ENCODE assay signal across 8 mouse cellular contexts in the genomic region with DNA sequence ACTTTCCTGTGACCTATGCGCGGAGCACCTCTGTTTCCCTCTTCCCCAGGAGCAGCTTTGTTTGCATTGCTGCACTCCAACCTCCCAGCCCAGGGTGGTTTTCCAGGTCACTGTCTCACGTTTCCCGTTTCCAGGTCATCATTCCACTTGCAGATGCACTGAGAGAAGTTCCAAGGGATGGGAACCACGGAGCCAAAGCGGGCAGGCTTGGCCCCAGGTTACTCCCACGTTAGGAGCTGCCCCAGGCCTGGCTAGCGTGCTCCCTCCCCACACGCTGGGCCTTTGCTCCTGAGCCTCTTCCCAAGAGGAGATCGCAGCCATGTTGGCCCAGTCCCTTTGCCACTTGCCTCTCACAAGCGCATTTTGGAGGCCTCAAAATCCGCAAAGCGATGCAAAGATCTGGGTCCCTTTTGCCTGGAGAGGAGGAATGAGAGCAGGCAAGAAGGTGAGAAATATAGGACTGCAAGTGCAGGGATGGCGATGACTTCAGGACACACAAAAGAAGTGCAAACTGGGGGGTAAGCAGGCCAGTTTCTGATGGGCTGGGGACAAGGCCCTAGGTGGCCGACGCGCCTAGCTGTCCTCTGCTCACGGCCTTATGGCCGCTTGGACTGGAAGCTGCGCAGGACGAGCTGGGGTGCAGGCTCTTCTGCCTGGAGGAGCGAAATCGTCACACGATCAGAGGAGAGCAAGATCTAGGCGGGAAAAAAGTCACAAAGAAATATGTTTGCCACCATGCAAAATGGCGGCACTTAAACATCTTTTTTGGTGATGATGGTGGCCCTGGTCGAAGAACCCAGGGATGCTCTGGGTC. TPM values are rescaled to one million over a fixed set of nuclear protein-coding genes. Genes with fewer than 3 reads are reported as not detected.
DNase-seq lines count a peak whose midpoint lies in the region; ATAC-seq and TF ChIP-seq lines count a peak whose summit lies in the region.

No protein-coding gene starts in this region.

- H3K27ac ChIP-seq in kidney, adult 2 months (ENCODE audit: insufficient read depth, low read depth, low read length): no peak overlapping the region
- no peak overlapping the region for H3K27ac ChIP-seq in embryonic facial prominence, embryonic 15.5 days (replicated peaks)
- H3K27ac ChIP-seq in neural tube, embryonic 12.5 days: peak overlapping the region; percentile 69

- H3K36me3 ChIP-seq in kidney, adult 2 months (ENCODE audit: control insufficient read depth, insufficient read depth, low read length): no peaks in the 10 kb centered on the region
- no peaks in the 10 kb centered on the region for H3K36me3 ChIP-seq in embryonic facial prominence, embryonic 15.5 days
- H3K36me3 ChIP-seq in neural tube, embryonic 12.5 days: no peaks in the 10 kb centered on the region

- H3K4me1 ChIP-seq in kidney, adult 2 months (ENCODE audit: control insufficient read depth, insufficient read depth, low read length): peaks cover 14% of the 10 kb centered on the region; the same call in 1 of the 2 replicates
- H3K4me1 ChIP-seq in embryonic facial prominence, embryonic 15.5 days: peaks cover 50% of the 10 kb centered on the region
- H3K4me1 ChIP-seq in neural tube, embryonic 12.5 days: peaks cover 62% of the 10 kb centered on the region

- H3K9me3 ChIP-seq in embryonic facial prominence, embryonic 15.5 days (replicated peaks): no peaks in the 10 kb centered on the region
- no peaks in the 10 kb centered on the region for H3K9me3 ChIP-seq in neural tube, embryonic 12.5 days

- H3K4me3 ChIP-seq in kidney, adult 2 months (ENCODE audit: insufficient read depth, low read depth, low read length): no peak overlapping the region
- no peak overlapping the region for H3K4me3 ChIP-seq in embryonic facial prominence, embryonic 15.5 days (replicated peaks)
- H3K4me3 ChIP-seq in neural tube, embryonic 12.5 days: peak overlapping the region; percentile 22

- peak; percentile 36 for DNase-seq in kidney, adult 2 months
- no peak for DNase-seq in kidney, postnatal 14 days
- DNase-seq in kidney, postnatal 4 days: peak; percentile 56 to 70
- no peak for DNase-seq in gastrocnemius, postnatal 10 days
- DNase-seq in thymus, postnatal 4 days: no peak

- no peak for ATAC-seq in embryonic facial prominence, embryonic 15.5 days (ENCODE audit: insufficient number of reproducible peaks, low FRiP score, low TSS enrichment, low read depth)
- ATAC-seq in neural tube, embryonic 12.5 days (ENCODE audit: low FRiP score, low read depth): peak; percentile 41
- ATAC-seq in monocyte, adult 5-6 weeks (replicated peaks; ENCODE audit: insufficient number of reproducible peaks, low FRiP score, low TSS enrichment, poor library complexity, severe bottlenecking): no peak

- H3K4me2 ChIP-seq in embryonic facial prominence, embryonic 15.5 days (replicated peaks): peak overlapping the region; percentile 49
- peak overlapping the region; percentile 66 for H3K4me2 ChIP-seq in neural tube, embryonic 12.5 days (replicated peaks)

- TF ChIP-seq POLR2A in kidney, adult 2 months (IDR thresholded peaks at IDR 0.05; ENCODE audit: low read depth, low read length): no peak

- no peaks in the 10 kb centered on the region for H3K27me3 ChIP-seq in kidney, adult 2 months (replicated peaks; ENCODE audit: control insufficient read depth, insufficient read depth, low read length)
- H3K27me3 ChIP-seq in embryonic facial prominence, embryonic 15.5 days: no peaks in the 10 kb centered on the region
- H3K27me3 ChIP-seq in neural tube, embryonic 12.5 days (replicated peaks): no peaks in the 10 kb centered on the region

- no peak for TF ChIP-seq CTCF in kidney, adult 2 months (conservative IDR thresholded peaks at IDR 0.05; ENCODE audit: insufficient read depth, insufficient read length, low read depth, low read length)

- WGBS in kidney, adult 2 months: 78% methylated on average over 27 of the region's 27 CpGs
- 41% methylated on average over 27 of the region's 27 CpGs for WGBS in embryonic facial prominence, embryonic 15.5 days
- 7% methylated on average over 27 of the region's 27 CpGs for WGBS in neural tube, embryonic 12.5 days

- H3K9ac ChIP-seq in embryonic facial prominence, embryonic 15.5 days: 0 out of 2 replicates have a peak overlapping the region, but pooled peaks have one; percentile 23
- peak overlapping the region; percentile 68 for H3K9ac ChIP-seq in neural tube, embryonic 12.5 days

RNA-seq across cellular contexts. Expression of gene A930004D18Rik, which starts 3.0 kb away (rescaled TPM):
- polyA plus RNA-seq in kidney, adult 2 months (2012; rRNA removed): 1.7 and 2.8 TPM in 2 replicates
- 13.7 and 13.9 TPM in 2 replicates for polyA plus RNA-seq in embryonic facial prominence, embryonic 15.5 days (2015; fragmentation: Nextera tagmentation; extraction: Ambion mirVana)
- 17.1 and 17.6 TPM in 2 replicates for polyA plus RNA-seq in neural tube, embryonic 12.5 days (2016; fragmentation: Nextera tagmentation; extraction: Ambion mirVana)
- total RNA-seq in gastrocnemius, postnatal 10 days (2021): 1 to 10 TPM; 2.2 to 2.7 TPM
- 0.21 to 0.87 TPM (median 0.29 TPM) in 3 replicates for total RNA-seq in monocyte, adult 5-6 weeks (2017)

RNA-seq across cellular contexts. Expression of gene Skida1, which starts 8.3 kb away (rescaled TPM):
- 2.4 and 3.7 TPM in 2 replicates for polyA plus RNA-seq in kidney, adult 2 months (2012; rRNA removed)
- 5.7 and 6.1 TPM in 2 replicates for polyA plus RNA-seq in embryonic facial prominence, embryonic 15.5 days (2015; fragmentation: Nextera tagmentation; extraction: Ambion mirVana)
- 13.2 and 13.4 TPM in 2 replicates for polyA plus RNA-seq in neural tube, embryonic 12.5 days (2016; fragmentation: Nextera tagmentation; extraction: Ambion mirVana)
- 1 to 10 TPM; 2.0 to 2.1 TPM for total RNA-seq in gastrocnemius, postnatal 10 days (2021)
- 0.19 to 0.43 TPM in 2 of 3 replicates, not detected in the other for total RNA-seq in monocyte, adult 5-6 weeks (2017)

RNA-seq across cellular contexts. Expression of gene Mllt10, which starts 14.5 kb away (rescaled TPM):
- polyA plus RNA-seq in kidney, adult 2 months (2012; rRNA removed): 29.3 and 32.7 TPM in 2 replicates
- 65.5 and 70.1 TPM in 2 replicates for polyA plus RNA-seq in embryonic facial prominence, embryonic 15.5 days (2015; fragmentation: Nextera tagmentation; extraction: Ambion mirVana)
- polyA plus RNA-seq in neural tube, embryonic 12.5 days (2016; fragmentation: Nextera tagmentation; extraction: Ambion mirVana): 60.5 and 67.2 TPM in 2 replicates
- total RNA-seq in gastrocnemius, postnatal 10 days (2021): 10 to 100 TPM; 21.7 to 33.1 TPM
- total RNA-seq in monocyte, adult 5-6 weeks (2017): 36.1 to 69.5 TPM (median 67.5 TPM) in 3 replicates

RNA-seq across cellular contexts. Expression of gene H2al2a, which starts 43.8 kb away (rescaled TPM):
- polyA plus RNA-seq in kidney, adult 2 months (2012; rRNA removed): 0.41 TPM in 1 of 2 replicates, not detected in the other
- not detected in 2 replicates for polyA plus RNA-seq in embryonic facial prominence, embryonic 15.5 days (2015; fragmentation: Nextera tagmentation; extraction: Ambion mirVana)
- not detected in 2 replicates for polyA plus RNA-seq in neural tube, embryonic 12.5 days (2016; fragmentation: Nextera tagmentation; extraction: Ambion mirVana)
- not detected for total RNA-seq in gastrocnemius, postnatal 10 days (2021)
- 0.95 TPM in 1 of 3 replicates, not detected in the others for total RNA-seq in monocyte, adult 5-6 weeks (2017)

Comparison
In these comparisons a context has a peak if more than half of its experiments do, and no peak if none do; other contexts are left out.
1. DNase-seq: peak in kidney, adult 2 months (single experiment) and kidney, postnatal 4 days (2 of 2); none in kidney, postnatal 14 days (single experiment), gastrocnemius, postnatal 10 days (single experiment) and thymus, postnatal 4 days (single experiment).